Mouse (Mus musculus) megakaryocyte-erythroid progenitor cell, adult 5-6 weeks (primary cell): ENCODE data around the gene Rfpl4. TPM values are rescaled to one million over a fixed set of nuclear protein-coding genes. Genes with fewer than 3 reads are reported as not detected.

ENCODE experiments used
- total RNA-seq, 2 experiments: library from RNA; stranded (forward) in 1 of 2; stranded (reverse) in 1 of 2; fragments of 200-1000, 215-1000 nt in 1 of 2; fragments of >200 nt in 1 of 2; fragmentation: Nextera tagmentation in 1 of 2; gene quantifications; 2 replicates each; pipeline ENCODE4 v1.2.3; 2014 to 2017

The Rfpl4 gene
- total RNA-seq, 2 experiments from 2014 or later, result not detected

Other genes starting within 250 kb of the Rfpl4 start
- gene Isoc2b, start 246.7 kb downstream of the Rfpl4 start, total RNA-seq (2014; fragmentation: Nextera tagmentation), result 1.8 and 12.5 TPM in 2 replicates
- gene Isoc2b, start 246.7 kb downstream of the Rfpl4 start, total RNA-seq (2017), result 13.3 and 86.2 TPM in 2 replicates
- 7.9 and 9.6 TPM in 2 replicates for gene Isoc2a, start 239.8 kb downstream of the Rfpl4 start, total RNA-seq (2014; fragmentation: Nextera tagmentation)
- 7.4 and 13.2 TPM in 2 replicates for gene Isoc2a, start 239.8 kb downstream of the Rfpl4 start, total RNA-seq (2017)
- not detected in 2 replicates for gene Gm36210, start 210.4 kb downstream of the Rfpl4 start, total RNA-seq (2014; fragmentation: Nextera tagmentation)
- not detected in 2 replicates for gene Gm36210, start 210.4 kb downstream of the Rfpl4 start, total RNA-seq (2017)
- gene Zfp628, start 201.7 kb downstream of the Rfpl4 start, total RNA-seq (2014; fragmentation: Nextera tagmentation), result 8.2 and 11.6 TPM in 2 replicates
- 1.1 and 1.2 TPM in 2 replicates for gene Zfp628, start 201.7 kb downstream of the Rfpl4 start, total RNA-seq (2017)
- gene Nat14, start 194.9 kb downstream of the Rfpl4 start, total RNA-seq (2014; fragmentation: Nextera tagmentation), result 6.6 TPM in 1 of 2 replicates, not detected in the other
- gene Nat14, start 194.9 kb downstream of the Rfpl4 start, total RNA-seq (2017), result 0.23 and 1.9 TPM in 2 replicates
- not detected in 2 replicates for gene Ssc5d, start 191.2 kb downstream of the Rfpl4 start, total RNA-seq (2014; fragmentation: Nextera tagmentation)
- not detected in 2 replicates for gene Ssc5d, start 191.2 kb downstream of the Rfpl4 start, total RNA-seq (2017)
- 0.69 TPM in 1 of 2 replicates, not detected in the other for gene Sbk2, start 152.5 kb downstream of the Rfpl4 start, total RNA-seq (2014; fragmentation: Nextera tagmentation)
- not detected in 2 replicates for gene Sbk2, start 152.5 kb downstream of the Rfpl4 start, total RNA-seq (2017)
- gene Sbk3, start 145.8 kb downstream of the Rfpl4 start, total RNA-seq (2014; fragmentation: Nextera tagmentation), result not detected in 2 replicates
- gene Sbk3, start 145.8 kb downstream of the Rfpl4 start, total RNA-seq (2017), result not detected in 2 replicates
- gene Zfp579, start 120.8 kb downstream of the Rfpl4 start, total RNA-seq (2014; fragmentation: Nextera tagmentation), result 12.0 and 32.5 TPM in 2 replicates
- 0.76 and 2.2 TPM in 2 replicates for gene Zfp579, start 120.8 kb downstream of the Rfpl4 start, total RNA-seq (2017)
- gene Zfp524, start 102.5 kb downstream of the Rfpl4 start, total RNA-seq (2014; fragmentation: Nextera tagmentation), result 16.6 and 19.9 TPM in 2 replicates
- gene Zfp524, start 102.5 kb downstream of the Rfpl4 start, total RNA-seq (2017), result 3.0 and 9.3 TPM in 2 replicates
- gene Fiz1, start 102.3 kb downstream of the Rfpl4 start, total RNA-seq (2014; fragmentation: Nextera tagmentation), result 34.8 and 35.7 TPM in 2 replicates
- gene Fiz1, start 102.3 kb downstream of the Rfpl4 start, total RNA-seq (2017), result 19.8 and 32.7 TPM in 2 replicates
- 2.6 TPM in 1 of 2 replicates, not detected in the other for gene Gm44973, start 101.5 kb downstream of the Rfpl4 start, total RNA-seq (2014; fragmentation: Nextera tagmentation)
- not detected in 2 replicates for gene Gm44973, start 101.5 kb downstream of the Rfpl4 start, total RNA-seq (2017)
- 22.7 and 24.4 TPM in 2 replicates for gene Zfp865, start 96.6 kb downstream of the Rfpl4 start, total RNA-seq (2014; fragmentation: Nextera tagmentation)
- gene Zfp865, start 96.6 kb downstream of the Rfpl4 start, total RNA-seq (2017), result 7.8 and 9.8 TPM in 2 replicates
- gene Ccdc106, start 96.4 kb downstream of the Rfpl4 start, total RNA-seq (2014; fragmentation: Nextera tagmentation), result not detected in 2 replicates
- 0.42 and 0.56 TPM in 2 replicates for gene Ccdc106, start 96.4 kb downstream of the Rfpl4 start, total RNA-seq (2017)
- gene 4632433K11Rik, start 82.8 kb downstream of the Rfpl4 start, total RNA-seq (2014; fragmentation: Nextera tagmentation), result 1.3 and 2.0 TPM in 2 replicates
- 0.23 TPM in 1 of 2 replicates, not detected in the other for gene 4632433K11Rik, start 82.8 kb downstream of the Rfpl4 start, total RNA-seq (2017)
- 1.0 and 1.9 TPM in 2 replicates for gene Zfp784, start 78.5 kb downstream of the Rfpl4 start, total RNA-seq (2014; fragmentation: Nextera tagmentation)
- 0.09 and 2.9 TPM in 2 replicates for gene Zfp784, start 78.5 kb downstream of the Rfpl4 start, total RNA-seq (2017)
- gene Zfp580, start 65.4 kb downstream of the Rfpl4 start, total RNA-seq (2014; fragmentation: Nextera tagmentation), result 1.3 and 2.1 TPM in 2 replicates
- not detected in 2 replicates for gene Zfp580, start 65.4 kb downstream of the Rfpl4 start, total RNA-seq (2017)
- gene U2af2, start 54.8 kb downstream of the Rfpl4 start, total RNA-seq (2014; fragmentation: Nextera tagmentation), result 259 and 276 TPM in 2 replicates
- gene U2af2, start 54.8 kb downstream of the Rfpl4 start, total RNA-seq (2017), result 284 and 302 TPM in 2 replicates
- 134 and 193 TPM in 2 replicates for gene Epn1, start 36.7 kb downstream of the Rfpl4 start, total RNA-seq (2014; fragmentation: Nextera tagmentation)
- 51.1 and 62.6 TPM in 2 replicates for gene Epn1, start 36.7 kb downstream of the Rfpl4 start, total RNA-seq (2017)
- not detected in 2 replicates for gene Rasl2-9, start 9.0 kb upstream of the Rfpl4 start, total RNA-seq (2014; fragmentation: Nextera tagmentation)
- gene Rasl2-9, start 9.0 kb upstream of the Rfpl4 start, total RNA-seq (2017), result not detected in 2 replicates
- gene Vmn1r55, start 32.7 kb upstream of the Rfpl4 start, total RNA-seq (2014; fragmentation: Nextera tagmentation), result not detected in 2 replicates
- not detected in 2 replicates for gene Vmn1r55, start 32.7 kb upstream of the Rfpl4 start, total RNA-seq (2017)
- not detected in 2 replicates for gene Vmn1r56, start 79.8 kb upstream of the Rfpl4 start, total RNA-seq (2014; fragmentation: Nextera tagmentation)
- not detected in 2 replicates for gene Vmn1r56, start 79.8 kb upstream of the Rfpl4 start, total RNA-seq (2017)
- gene Vmn1r57, start 101.5 kb upstream of the Rfpl4 start, total RNA-seq (2014; fragmentation: Nextera tagmentation), result not detected in 2 replicates
- not detected in 2 replicates for gene Vmn1r57, start 101.5 kb upstream of the Rfpl4 start, total RNA-seq (2017)
- gene Gm5065, start 233.6 kb upstream of the Rfpl4 start, total RNA-seq (2014; fragmentation: Nextera tagmentation), result not detected in 2 replicates
- not detected in 2 replicates for gene Gm5065, start 233.6 kb upstream of the Rfpl4 start, total RNA-seq (2017)
- not detected in 2 replicates for gene Nlrp2, start 234.1 kb upstream of the Rfpl4 start, total RNA-seq (2014; fragmentation: Nextera tagmentation)
- gene Nlrp2, start 234.1 kb upstream of the Rfpl4 start, total RNA-seq (2017), result not detected in 2 replicates